Mouse (Mus musculus) hindbrain, postnatal 0 days (tissue): Measurements from ENCODE around the gene Il1rl2. TPM values are rescaled to one million over a fixed set of nuclear protein-coding genes. Genes with fewer than 3 reads are reported as not detected.

Source experiments
- ATAC-seq: fragments of 200-750 bp; cut with Nextera tagmentation; 2 replicates; pipeline ENCODE4 v1.8.0; 2017; ENCODE audit warnings: mild to moderate bottlenecking, moderate TSS enrichment, moderate library complexity
- DNase-seq: peaks from one replicate; pipeline ENCODE4 v3.0.0-alpha.2; 2015; ENCODE audit warnings: low spot score
- H3K27ac ChIP-seq: fragments of 300-500 bp; sonication (generic); 2 replicates; pipeline ENCODE4 v1.5.1; 2014; ENCODE audit warnings: mild to moderate bottlenecking
- H3K27me3 ChIP-seq: fragments of 300-500 bp; sonication (generic); 2 replicates; pipeline ENCODE4 v1.6.1; 2014; ENCODE audit warnings: low read length, mixed read lengths; ENCODE audit not compliant: insufficient read depth
- H3K36me3 ChIP-seq: fragments of 300-500 bp; sonication (generic); 2 replicates; pipeline ENCODE4 v1.6.1; 2014; ENCODE audit warnings: low read length, mixed read lengths; ENCODE audit not compliant: insufficient read depth
- H3K4me1 ChIP-seq: fragments of 300-500 bp; sonication (generic); 2 replicates; pipeline ENCODE4 v1.6.1; 2014; ENCODE audit warnings: antibody characterized with exemption, low read length, mixed read lengths; ENCODE audit not compliant: insufficient read depth
- H3K4me2 ChIP-seq: fragments of 300-500 bp; sonication (generic); 2 replicates; pipeline ENCODE4 v1.6.1; 2014; ENCODE audit warnings: low read depth, mild to moderate bottlenecking, low read length, moderate library complexity, mixed read lengths
- H3K4me3 ChIP-seq: fragments of 300-500 bp; sonication (generic); 2 replicates; pipeline ENCODE4 v1.5.1; 2014; ENCODE audit warnings: low read length
- H3K9ac ChIP-seq: fragments of 300-500 bp; sonication (generic); replicated peaks from 2 replicates; pipeline ENCODE4 v1.6.1; 2014; ENCODE audit warnings: mild to moderate bottlenecking, low read length, moderate library complexity, mixed read lengths
- H3K9me3 ChIP-seq: fragments of 300-500 bp; sonication (generic); 2 replicates; pipeline ENCODE4 v1.6.1; 2016; ENCODE audit warnings: low read length, mixed read lengths
- CTCF ChIP-seq: IDR thresholded peaks from 2 replicates; pipeline ENCODE4 v1.5.1; 2016; ENCODE audit warnings: antibody characterized with exemption, control low read depth, low read depth
- WGBS: fragments of 180-500 bp; shearing (Covaris S2); extraction: QIAGEN DNeasy Blood & Tissue Kit; methylation state at CpG from one replicate; pipeline ENCODE4 v1.1.7; 2014; 5-methylcytosine and 5-hydroxymethylcytosine counted together
- polyA plus RNA-seq: library from polyadenylated mRNA; unstranded; fragments of >200 nt; fragmentation: Nextera tagmentation; extraction: Ambion mirVana; gene quantifications from 2 replicates; pipeline ENCODE4 v1.2.1, GENCODE M21; 2015
- total RNA-seq: library from RNA; depleted of rRNA; stranded (reverse); fragments of >200 nt; gene quantifications from 2 replicates; pipeline ENCODE4 v1.2.3, GENCODE M21; 2014; rRNA removed

Il1rl2 gene
- total and polyA plus RNA-seq, 2 experiments from 2014 or later, result 0.42 to 0.76 TPM

- no peak for TF ChIP-seq CTCF
- 62% methylated on average over 7 of the region's 7 CpGs for WGBS
- ATAC-seq, result no peak
Observed at GRCm38 (mm10) chr1:40414863-40415656, 90.7 kb downstream of the Il1rl2 start.

DNA sequence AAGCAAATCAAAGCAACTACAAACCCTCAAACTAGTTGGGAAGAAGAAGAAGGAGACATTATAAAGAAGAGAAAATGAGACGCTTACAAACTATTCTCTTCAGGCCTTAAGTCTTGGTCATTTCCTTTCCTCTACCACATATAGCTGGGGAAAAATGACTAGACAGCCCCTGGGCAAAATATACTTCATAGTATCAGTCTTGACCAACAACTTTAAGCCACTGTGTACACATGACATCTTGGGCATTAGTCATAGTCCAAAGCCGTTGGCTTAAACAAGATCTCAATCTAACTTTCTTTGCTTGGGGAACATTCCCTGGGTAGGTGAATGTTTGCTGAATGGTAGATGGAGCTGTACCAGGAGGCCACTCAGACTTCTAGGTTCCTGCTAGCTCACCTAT is 92.6 kb downstream of the Il1rl2 start:
- DNase-seq (no peak), ATAC-seq (no peak)
- H3K36me3 ChIP-seq, result no peaks in the 10 kb centered on the region
- no peak overlapping the region for H3K4me3 ChIP-seq
- no peak overlapping the region for H3K4me2 ChIP-seq
- no peak overlapping the region for H3K27ac ChIP-seq
- no peak for TF ChIP-seq CTCF
- H3K4me1 ChIP-seq, result no peaks in the 10 kb centered on the region
- H3K9ac ChIP-seq, result no peak overlapping the region
- H3K9me3 ChIP-seq, result no peaks in the 10 kb centered on the region
- no peaks in the 10 kb centered on the region for H3K27me3 ChIP-seq
- 95% methylated on average over 2 of the region's 2 CpGs for WGBS

More at GRCm38 (mm10) chr1:40414863-40415656, 90.7 kb downstream of the Il1rl2 start:
- H3K9me3 ChIP-seq, result no peaks in the 10 kb centered on the region
- no peak overlapping the region for H3K9ac ChIP-seq
- no peak for DNase-seq
- H3K36me3 ChIP-seq, result no peaks in the 10 kb centered on the region
- H3K4me1 ChIP-seq, result no peaks in the 10 kb centered on the region
- no peak overlapping the region for H3K4me3 ChIP-seq
- H3K4me2 ChIP-seq, result no peak overlapping the region
- no peaks in the 10 kb centered on the region for H3K27me3 ChIP-seq
- no peak overlapping the region for H3K27ac ChIP-seq

Other genes starting within 250 kb of the Il1rl2 start
- 0.47 and 0.78 TPM in 2 replicates for gene Il1r1, start 99.5 kb upstream of the Il1rl2 start, total RNA-seq
- 0.63 and 0.74 TPM in 2 replicates for gene Il1r1, start 99.5 kb upstream of the Il1rl2 start, polyA plus RNA-seq
- gene Il1rl1, start 105.0 kb downstream of the Il1rl2 start, total RNA-seq, result 0.10 TPM in 1 of 2 replicates, not detected in the other
- 0.09 TPM in 1 of 2 replicates, not detected in the other for gene Il1rl1, start 105.0 kb downstream of the Il1rl2 start, polyA plus RNA-seq
- not detected in 2 replicates for gene Il18r1, start 140.9 kb downstream of the Il1rl2 start, total RNA-seq
- gene Il18r1, start 140.9 kb downstream of the Il1rl2 start, polyA plus RNA-seq, result not detected in 2 replicates
- 0.68 TPM in 1 of 2 replicates, not detected in the other for gene Il18rap, start 190.8 kb downstream of the Il1rl2 start, total RNA-seq
- 0.10 TPM in 1 of 2 replicates, not detected in the other for gene Il18rap, start 190.8 kb downstream of the Il1rl2 start, polyA plus RNA-seq